Mouse (Mus musculus) retina, postnatal 1 day (tissue): ENCODE results near the gene Ppm1h.

Source experiments
- DNase-seq: peaks from one replicate; pipeline ENCODE4 v3.0.0-alpha.2; 2012

Ppm1h gene

DNA sequence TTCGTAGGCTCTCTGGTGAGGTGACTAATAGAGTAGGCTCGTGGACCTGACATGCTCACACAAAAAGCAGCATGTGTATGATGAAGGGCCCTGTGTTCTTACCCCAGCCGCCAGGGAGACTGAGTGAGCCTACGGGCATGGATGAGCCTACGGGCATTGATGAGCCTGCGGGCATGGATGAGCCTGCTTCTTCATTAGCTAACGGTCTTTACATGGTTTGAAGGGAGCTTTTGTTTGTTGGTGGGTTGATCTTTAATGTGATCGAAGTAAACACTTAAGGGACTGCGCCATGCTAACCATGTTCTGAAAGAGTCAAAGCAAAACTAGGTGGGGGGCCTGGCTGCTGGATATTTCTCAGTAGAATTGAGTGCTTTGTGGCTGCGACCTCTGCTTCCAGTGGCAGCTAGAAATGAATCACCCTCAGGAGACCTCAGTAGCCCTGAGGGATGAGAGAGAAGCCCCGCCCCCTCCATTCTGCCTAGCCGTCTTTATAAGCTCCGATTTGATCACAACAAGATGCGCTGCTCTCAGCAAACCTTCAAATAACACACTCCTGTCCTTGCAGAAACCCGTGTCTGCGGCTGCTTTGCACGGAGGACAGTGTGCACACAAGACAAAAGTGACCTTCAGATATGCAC, 183.9 kb downstream of the Ppm1h start:
- no peak for DNase-seq

DNA sequence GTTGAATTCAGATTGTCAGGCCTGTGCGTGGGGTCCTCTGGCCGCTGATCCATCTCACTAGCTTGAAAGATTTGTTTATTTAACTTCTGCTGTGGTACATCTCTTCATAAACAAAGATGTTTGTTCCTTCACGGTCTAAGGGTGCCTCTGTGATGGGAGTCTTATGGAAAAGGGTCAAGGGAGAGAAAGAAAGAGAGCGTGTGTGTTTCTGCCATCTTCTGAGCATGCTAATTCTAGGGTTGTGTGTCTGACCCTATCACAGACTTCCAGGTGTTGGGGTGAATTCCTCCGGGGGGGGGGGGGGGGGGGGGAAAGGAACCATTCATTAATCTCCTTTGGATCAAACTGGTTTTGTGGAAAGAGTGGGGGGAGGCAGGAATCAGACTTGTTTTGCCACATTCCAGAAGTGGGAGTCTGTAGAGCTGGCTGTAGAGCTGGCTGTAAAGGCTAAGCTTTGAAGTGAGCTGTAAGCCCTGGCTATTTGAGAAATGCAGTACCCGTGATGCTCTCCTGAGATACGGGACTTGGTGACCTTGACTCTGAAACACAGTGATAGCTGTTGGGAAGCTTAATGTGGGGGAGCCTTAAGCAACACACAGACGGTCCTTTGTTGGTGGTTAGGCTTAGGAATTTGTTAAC, 191.4 kb downstream of the Ppm1h start:
- DNase-seq, result no peak

DNA sequence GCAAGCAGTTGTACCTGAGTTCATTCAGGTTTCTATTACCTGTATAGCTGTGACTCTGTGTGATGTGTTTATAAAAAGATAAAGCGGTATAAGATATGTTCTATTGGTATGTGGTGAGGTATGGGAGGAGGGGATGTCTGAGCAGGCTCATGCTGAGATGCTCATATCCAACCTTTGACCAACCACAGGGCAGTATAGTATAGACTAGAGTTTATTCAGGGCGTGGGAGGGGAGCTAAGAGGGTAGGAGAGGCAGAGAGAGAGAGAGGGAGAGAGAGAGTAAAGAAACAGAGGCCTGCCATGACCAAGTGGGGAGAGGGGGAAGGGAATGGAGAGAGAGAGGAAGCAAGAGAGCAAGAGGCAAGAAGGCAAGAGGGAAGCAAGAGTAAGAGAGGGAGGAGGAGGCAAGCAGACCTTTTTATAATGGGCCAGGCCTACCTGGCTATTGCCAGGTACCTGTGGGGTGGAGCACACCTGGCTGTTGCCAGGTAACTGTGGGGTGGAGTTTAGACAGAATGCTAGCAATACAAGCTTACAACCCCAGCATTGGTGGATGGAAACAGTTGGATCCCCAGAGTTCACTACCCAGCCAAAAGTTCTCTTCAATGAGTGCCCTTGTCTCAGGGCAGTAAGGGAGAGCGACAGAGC, 192.4 kb downstream of the Ppm1h start:
- no peak for DNase-seq

DNA sequence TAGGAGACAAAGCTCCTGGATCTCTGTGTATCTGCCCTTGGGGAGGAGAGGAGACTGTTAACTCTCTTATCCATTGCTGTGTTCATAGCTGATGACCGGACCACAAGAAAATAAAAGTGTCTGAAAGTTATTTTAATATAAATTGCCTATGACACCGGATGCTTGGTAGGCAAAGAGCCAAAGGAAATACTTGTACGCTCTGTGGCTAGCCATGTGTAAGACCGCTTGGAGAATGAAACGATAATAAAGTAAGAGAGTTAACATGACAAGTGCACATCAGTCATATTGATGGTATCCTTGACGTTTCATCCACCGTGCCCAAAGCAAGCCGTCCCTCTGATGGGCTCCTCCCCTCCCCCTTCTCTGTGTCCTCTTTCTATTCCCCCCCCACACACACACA, 194.2 kb downstream of the Ppm1h start:
- no peak for DNase-seq

DNA sequence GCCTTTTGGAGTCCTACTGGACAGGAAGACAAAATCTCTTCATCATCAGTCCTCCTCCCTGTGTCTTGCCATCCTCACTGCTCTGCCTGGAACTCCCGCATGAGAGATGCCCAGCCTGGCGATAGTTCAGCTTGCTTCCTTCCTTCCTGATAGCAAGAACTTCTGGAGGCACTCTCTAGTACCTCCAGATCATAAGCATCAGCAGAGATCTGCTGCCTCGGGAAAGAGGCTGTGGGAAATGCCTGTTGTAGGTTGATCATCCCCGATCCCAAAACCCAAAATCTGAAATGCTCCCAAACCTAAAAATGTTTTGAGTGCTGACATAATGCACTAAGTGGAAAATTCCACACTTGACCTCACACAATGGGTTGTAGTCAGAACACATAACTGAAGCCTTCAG, 198.4 kb downstream of the Ppm1h start:
- DNase-seq, result no peak

DNA sequence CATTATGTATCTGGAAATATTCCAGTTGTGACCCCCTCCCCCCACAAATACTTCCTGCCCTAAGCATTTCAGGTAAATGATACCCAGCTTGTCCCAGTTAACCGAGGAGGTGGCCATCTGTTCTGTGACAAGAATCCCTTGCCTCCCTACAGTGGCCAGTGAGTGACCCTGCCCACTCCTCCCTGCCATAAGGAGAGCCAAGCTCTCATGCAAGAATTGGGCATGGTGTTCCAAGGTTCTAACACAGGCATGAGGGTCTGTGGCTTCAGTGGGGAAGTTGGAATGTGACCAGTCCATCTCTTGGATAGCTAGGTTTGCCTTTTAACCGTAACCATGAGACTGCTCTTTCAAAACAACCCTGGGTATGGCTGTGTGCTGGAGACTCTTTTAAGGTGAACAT, 198.9 kb downstream of the Ppm1h start:
- DNase-seq, result peak; percentile 24

DNA sequence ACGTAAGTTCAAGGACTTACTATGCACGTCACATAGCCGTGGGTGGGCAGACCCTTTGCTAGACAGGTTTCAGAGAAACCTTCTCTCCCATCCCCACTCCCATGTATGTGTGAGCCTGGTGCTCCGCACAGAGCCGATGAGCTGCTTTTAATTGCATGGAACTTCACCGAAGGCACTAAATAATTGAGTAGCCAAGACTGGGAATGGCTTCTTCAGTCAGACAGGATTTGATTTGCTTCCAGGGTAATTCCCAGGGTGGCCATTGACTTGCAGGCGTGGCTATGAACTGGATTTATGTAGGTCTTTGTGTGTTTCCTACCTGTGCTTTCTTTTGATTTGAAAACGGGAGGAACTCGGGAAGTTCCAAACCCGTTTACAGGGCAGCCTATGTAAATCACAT, 202.9 kb downstream of the Ppm1h start:
- peak; percentile 47 for DNase-seq

DNA sequence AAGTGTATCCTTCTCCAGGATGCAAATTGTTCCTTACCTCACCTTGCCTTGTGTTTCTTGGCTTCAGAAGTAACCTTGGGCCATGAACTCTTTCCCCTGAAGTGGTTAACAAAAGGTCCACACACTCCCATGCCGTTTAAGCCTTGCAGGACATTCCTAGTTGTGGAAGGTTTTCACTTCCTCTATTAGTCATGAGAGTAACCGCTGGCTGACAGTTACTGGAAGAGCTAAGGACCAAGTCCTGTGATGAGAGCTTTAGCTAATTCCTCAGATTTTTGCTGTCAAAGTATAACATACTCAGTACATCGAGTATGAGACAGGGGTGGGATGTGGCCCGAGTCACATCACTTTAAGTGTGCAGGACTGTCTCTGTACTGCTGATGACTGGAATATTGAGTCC, 204.1 kb downstream of the Ppm1h start:
- no peak for DNase-seq

DNA sequence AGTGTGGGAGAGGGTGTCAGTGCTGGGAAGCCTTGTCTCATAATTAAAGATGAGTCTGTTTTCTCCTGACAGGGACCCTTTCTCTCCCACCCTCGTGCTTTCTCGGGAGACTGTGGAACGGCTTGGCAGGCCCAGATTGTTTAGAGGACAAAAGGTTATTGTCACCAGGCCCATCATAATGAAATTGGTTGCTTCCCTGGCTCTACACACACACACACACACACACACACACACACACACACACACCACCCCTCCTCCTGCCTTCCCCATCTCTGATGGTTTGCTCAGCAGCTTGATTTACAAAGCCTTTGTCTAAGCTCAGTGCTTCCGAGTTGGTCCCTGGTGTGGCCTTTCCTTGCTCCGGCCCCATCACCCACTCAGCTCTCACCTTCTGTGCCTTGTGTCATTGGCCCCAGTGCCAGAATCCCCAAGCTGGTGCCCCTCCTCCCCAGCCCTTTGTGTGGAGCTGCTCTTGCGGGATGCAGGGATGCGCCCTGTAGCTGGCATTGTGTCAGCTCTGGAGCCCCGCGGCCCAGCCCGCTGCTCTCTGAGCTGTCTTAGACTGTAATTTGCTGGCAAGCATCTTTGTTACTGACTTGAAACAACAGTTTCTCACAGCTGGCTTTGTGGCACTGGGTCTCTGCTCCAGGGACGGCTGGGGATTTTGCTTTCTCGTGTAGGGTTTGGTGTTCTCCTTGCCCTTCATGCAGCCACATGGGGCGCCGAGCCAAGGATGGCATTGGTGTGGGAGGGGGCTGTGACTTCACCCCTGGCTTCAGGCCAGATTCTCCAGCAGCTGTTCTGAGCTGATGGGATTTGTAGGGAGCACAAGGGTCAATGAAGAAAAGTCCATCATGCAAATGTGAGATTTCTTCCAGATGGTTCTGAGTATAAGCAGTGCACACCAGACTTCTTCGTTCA, 205.5 kb downstream of the Ppm1h start:
- DNase-seq, result peak; percentile 99

DNA sequence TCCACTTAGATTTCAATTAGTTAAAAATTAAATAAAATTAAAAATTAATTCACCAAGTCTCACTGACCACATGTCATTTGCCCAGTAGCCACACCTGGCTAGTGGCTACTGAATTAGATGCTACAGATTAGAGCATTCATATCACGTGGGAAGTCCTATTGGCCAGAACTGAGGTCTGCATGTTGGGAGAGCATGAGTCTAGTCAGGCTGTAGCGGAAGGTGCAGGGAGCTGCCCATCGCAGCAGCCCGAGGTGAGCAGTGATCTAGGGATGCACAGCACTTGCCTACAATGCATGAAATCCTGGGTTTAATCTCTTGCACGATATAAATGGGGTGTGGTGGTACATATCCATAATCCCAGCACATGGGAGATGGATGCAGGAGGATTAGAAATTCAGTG, 206.7 kb downstream of the Ppm1h start:
- DNase-seq, result peak; percentile 19

DNA sequence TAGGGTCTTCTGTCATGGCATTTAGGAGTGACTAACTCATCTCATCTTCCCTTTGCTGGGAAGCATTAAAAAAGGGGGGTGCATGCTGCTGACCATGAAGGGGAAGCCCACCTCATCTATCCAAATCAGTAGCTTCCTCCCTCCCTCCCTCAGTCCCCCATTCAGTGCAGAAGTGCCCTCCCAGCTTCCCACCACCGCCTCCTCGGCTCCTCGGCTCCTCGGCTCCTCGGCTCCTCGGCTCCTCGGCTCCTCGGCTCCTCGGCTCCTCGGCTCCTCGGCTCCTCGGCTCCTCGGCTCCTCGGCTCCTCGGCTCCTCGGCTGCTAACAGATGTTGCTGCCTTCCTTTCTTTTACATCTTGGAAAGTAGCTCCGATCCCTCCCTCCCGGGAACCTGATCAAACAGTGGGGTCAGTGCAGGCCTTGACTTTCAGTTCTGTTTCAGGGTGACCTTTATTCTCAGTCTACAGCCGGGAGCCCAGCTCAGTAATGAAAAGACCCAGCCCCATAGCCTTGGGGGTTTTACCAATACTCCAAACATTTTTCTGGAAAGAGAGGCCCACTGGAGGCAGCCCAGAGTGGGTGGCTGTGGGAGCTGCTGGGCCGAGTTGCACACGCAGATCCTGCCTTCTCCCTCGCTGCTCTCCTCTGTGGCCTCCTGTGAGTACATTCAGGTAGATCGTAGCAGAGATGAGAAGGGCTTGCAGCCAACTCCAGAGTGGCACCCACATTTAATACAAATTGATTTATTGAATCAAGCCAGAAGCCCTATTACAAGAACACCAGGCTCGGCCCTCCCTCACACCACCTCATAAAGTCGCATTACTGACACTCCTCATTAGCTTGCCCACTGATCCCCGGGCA, 207.7 kb downstream of the Ppm1h start:
- peak; percentile 87 for DNase-seq

DNA sequence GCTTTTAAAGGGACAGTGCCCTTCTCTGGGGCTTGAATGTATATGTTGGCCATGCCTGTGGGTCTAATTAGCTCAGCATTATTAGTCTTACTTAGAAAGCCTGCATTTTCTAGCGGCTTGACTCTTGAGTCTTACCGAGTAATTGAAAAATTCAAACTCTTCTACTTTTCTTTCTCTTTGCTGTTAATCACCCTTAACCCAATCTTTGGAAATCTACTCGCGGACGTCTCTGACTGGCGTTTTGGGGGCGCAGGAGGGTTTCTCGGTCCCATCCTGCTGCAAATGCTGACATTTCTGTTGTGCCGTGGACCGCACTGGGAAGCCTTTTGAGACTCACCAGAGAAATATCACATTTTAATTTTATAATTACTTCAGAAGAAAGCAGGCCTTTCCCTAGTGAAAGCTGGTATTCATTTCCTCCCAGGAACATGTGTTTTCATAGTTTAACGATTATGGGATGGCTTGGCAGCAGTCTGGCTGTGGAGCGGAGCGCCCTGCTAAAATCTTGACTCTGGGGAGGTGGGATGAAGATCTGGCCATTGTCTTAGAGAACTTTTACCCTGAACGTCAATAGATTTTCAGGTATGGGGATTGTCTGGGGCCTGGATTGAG, 208.5 kb downstream of the Ppm1h start:
- DNase-seq, result no peak

DNA sequence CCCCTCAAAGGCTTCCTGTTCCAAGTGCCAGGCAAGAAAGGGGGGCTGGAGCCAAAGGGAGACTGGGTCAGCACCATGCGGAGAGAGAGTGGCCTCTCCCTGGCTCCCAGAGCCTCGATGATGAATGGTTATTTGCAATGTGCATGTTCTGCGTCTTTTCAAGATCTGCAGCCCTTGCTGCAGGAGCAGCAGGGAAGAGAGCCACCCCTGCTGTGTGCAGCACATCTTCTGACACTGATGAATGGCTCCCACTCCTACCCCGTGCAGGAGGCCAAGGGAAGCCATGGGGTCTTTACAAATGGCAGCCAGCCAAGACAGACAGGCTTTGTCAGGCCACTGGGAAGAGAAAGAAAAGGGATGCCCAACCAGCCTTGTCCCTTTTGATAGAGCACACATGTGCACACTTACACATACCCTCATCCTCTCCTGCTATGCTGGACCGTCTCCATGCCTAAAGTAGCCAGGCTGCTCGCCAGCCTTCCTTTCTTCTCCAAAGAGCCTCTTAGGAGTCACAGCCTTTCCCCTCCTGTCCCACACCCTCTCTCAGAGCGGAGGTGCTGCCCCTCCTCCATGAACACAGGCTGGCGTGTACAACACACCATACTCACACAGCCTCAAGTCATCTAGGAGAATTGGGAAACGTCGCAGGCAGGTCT, 209.1 kb downstream of the Ppm1h start:
- DNase-seq, result peak; percentile 75

DNA sequence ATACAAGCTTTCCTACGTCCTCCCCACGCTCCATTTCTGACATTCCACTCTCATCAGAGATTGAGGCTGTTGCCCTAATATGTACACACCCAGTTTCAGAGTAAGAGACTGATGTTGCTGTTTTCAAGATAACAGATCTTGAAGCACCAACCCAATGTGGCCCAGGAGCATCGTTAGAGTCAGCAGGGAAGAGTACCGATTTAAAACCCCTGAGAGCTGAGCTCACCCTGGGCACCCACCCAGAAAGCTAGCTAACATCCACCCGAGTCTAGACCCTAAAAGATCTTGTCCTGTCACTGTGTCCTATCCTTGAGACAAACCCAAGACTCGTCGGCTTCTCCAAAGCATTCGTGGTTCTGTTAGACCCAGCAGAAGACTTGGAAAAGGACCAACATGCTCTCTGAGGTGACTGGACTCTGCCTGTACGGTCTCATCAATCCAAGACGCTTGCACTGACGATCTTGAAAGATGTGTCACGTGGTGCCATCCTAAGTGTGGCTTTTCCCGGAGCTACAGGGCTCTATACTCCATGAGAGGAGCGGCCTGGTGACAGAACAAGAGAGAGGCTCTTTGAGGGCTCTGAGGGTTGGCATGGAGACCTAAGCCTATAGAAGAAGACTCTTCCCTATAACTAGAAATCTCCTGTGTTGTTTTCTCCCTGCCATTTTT, 212.3 kb downstream of the Ppm1h start:
- no peak for DNase-seq

DNA sequence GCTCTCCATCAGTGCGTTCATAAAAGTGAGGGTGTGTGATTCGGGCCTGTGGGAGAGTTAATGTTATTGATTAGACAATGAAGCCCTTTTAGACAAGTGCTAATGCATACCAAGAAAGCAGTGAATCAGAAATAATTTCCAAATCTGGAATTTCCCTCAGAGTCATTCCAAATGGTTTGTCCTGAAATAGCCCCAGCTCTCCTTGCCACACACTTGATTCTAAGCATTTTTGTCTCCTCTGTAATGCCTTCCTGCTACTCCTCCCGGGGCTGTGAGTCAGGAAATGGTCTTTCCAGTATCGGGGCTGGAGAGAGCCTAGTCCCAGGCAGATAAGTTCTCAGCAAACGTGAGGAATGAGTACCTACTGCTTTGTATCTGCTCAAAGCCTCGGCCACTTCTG, 212.9 kb downstream of the Ppm1h start:
- DNase-seq, result no peak

DNA sequence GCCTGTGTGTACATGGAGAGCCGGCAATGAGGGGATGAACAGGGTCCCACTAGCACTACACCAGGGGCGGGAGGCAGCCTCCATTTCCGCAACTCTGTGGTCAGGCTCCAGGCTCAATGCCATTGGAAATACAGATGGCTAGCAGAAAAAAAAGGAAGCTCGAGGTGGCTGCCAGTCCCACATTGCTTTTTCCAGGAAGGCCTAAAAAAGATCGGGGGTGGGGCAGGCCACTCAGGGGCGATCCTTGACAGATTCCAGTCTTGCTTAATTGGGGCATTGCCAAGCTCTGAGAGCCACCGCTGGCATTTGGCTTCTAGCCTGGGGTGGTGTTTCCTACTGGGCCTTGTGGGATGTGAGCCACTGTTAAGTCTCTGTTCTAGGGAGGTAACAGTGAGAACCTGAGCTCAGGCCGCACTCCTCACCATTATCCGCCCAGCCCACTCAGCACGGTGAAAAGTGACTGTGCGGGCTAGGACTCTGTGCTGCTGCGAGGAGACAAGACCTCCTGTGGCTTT, 216.1 kb downstream of the Ppm1h start:
- peak; percentile 46 for DNase-seq

DNA sequence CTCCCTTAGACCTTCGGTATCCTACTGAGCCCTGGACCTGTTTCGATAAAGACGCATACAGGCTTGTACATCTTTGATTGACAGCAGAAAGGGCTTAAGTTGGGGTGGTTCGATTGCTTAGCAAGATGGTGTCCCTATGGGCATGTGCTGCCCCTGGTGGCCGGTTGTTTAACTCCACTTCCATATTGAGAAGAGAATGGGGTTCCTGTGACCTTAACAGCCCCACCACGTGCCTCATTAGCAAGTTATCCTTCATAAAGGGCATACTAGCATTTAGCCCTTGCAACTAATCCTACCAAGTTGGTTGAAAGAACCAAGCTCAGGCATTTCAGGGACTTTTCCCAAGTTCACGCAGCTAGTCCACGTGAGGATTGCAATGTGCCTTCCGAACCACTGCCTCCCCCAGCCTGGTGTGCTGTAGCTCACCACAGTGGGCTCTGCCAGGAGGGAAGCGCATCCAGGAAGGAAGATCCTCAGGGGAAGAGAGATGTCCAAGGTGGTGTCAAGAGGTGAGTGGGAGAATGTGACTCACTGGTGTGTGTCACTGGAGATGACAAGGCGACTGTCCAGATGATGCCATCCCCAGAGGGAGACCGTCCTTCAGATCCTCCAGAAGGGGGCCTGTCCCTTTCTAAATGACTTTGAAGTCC, 216.7 kb downstream of the Ppm1h start:
- DNase-seq, result peak; percentile 77

DNA sequence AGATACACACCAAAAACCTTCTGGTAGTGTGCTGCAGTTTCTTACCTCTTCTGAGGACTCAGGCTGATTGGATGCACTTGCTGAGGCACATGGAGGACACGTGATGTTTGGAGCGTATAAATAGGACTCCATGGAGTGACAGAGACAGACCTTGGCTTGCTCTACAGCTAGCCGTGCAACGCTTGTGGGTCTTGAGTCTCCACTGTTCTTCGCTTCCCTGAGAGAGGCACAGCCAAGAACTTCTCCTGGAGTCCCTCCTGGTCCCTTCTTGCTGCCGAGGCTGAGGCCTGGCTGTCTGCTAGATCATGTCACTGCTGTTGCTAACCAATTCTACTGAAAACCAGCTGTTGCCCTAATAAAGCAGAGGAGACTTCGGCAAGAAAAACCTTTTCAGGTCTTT, 221.4 kb downstream of the Ppm1h start:
- DNase-seq, result no peak

DNA sequence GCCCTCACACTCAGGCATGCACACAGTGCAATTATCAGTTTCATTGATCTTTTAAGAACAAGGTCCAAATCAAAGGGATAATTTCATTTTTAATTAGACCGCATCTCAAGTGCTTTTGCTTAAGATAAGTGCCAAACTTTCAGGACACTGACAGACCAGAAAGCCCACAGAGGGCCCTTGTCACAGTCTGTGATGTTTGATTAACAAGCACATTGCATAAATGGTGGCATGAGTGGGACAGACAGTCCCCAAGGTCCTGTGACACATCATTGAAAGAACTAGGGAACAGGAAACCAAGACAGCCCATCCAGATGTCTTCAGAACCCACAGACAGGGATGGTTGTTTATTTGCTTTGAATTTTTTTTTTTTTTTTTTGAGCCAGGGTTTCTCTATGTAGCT, 221.9 kb downstream of the Ppm1h start:
- no peak for DNase-seq

DNA sequence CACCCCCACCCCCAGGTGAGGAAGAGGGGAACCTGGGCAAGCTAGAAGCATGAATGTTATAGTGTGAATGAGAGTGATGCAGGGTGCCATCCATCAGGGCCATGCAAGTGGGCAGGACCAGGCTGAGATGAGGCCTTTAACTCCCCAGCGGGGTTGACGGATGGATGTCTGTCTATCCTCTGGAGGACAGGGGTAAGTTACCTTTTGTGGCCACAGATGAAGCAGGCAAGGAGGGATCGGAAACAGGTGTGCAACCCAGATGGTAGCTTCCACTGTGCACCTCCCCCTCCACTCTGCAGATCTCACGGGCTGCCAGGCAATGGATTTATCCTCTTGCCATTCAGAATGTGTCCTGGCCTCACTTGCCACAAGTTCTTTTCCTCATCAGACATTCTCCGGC, 222.8 kb downstream of the Ppm1h start:
- DNase-seq, result no peak
